Mouse (Mus musculus) kidney, postnatal 10 days (tissue): ENCODE measurements around the gene Xrra1.

ENCODE experiments used
- DNase-seq: peaks from one replicate; pipeline ENCODE4 v3.0.0; 2021; ENCODE audit warnings: mixed read lengths

Gene Xrra1

GRCm38 (mm10) chr7:99957226-99957965 lies 98.5 kb downstream of the Xrra1 start:
- DNase-seq, result no peak

- DNase-seq, result peak; percentile 0
Measured at GRCm38 (mm10) chr7:99960571-99960970, 101.7 kb downstream of the Xrra1 start.

- DNase-seq, result no peak
Measured at GRCm38 (mm10) chr7:99961518-99961917, 102.6 kb downstream of the Xrra1 start.

- DNase-seq, result peak; percentile 34
Measured at GRCm38 (mm10) chr7:99962536-99963236, 103.8 kb downstream of the Xrra1 start.

- DNase-seq, result peak; percentile 4
Measured at GRCm38 (mm10) chr7:99963237-99963860, 104.4 kb downstream of the Xrra1 start.

- DNase-seq, result peak; percentile 52
Measured at GRCm38 (mm10) chr7:99965020-99965841, 106.3 kb downstream of the Xrra1 start.

GRCm38 (mm10) chr7:99966011-99966721 lies 107.2 kb downstream of the Xrra1 start:
- DNase-seq, result peak; percentile 18
